Mouse (Mus musculus): ENCODE data around the gene Traf5. TPM values are rescaled to one million over a fixed set of nuclear protein-coding genes. Genes with fewer than 3 reads are reported as not detected.

Gene Traf5
- total and polyA plus RNA-seq, 2 experiments from 2014 or later, result 1.5 to 2.0 TPM

- 69% methylated on average over 8 of the region's 8 CpGs for WGBS
- ATAC-seq, result no peak
- Histone ChIP-seq H3K4me3 (ENCODE audit: low read depth, low read length) (no peak overlapping the region), H3K4me2 (ENCODE audit: low read depth) (no peak overlapping the region), H3K36me3 (ENCODE audit: insufficient read depth) (no peaks in the 10 kb centered on the region), H3K9me3 (ENCODE audit: low read length) (no peaks in the 10 kb centered on the region), H3K27me3 (ENCODE audit: insufficient read depth, low read length) (no peaks in the 10 kb centered on the region), H3K27ac (ENCODE audit: low read depth, low read length) (no peak overlapping the region), H3K9ac (no peak overlapping the region), H3K4me1 (ENCODE audit: insufficient read depth) (no peaks in the 10 kb centered on the region)
- no peak for TF ChIP-seq CTCF (IDR thresholded peaks at IDR 0.05; ENCODE audit: low read depth)
- no peak for DNase-seq
These were observed 144.6 kb downstream of the Traf5 start for GRCm38 (mm10) chr1:191947796-191948195.

Small RNA genes within 50 kb of the gene (microRNA-seq; reads per million reads assigned to microRNA genes)
- 0 reads per million in 2 experiments for gene Mir3473c

Other genes starting within 250 kb of the Traf5 start
- 22.4 and 32.4 TPM in 2 replicates for gene Slc30a1, start 185.8 kb downstream of the Traf5 start, total RNA-seq (2014; rRNA removed)
- 4.1 and 4.9 TPM in 2 replicates for gene Slc30a1, start 185.8 kb downstream of the Traf5 start, polyA plus RNA-seq (2015; fragmentation: Nextera tagmentation; extraction: Ambion mirVana)
- 0.92 and 1.9 TPM in 2 replicates for gene Rd3, start 115.2 kb downstream of the Traf5 start, total RNA-seq (2014; rRNA removed)
- 3.3 and 3.4 TPM in 2 replicates for gene Rd3, start 115.2 kb downstream of the Traf5 start, polyA plus RNA-seq (2015; fragmentation: Nextera tagmentation; extraction: Ambion mirVana)
- gene Rcor3, start 45.5 kb upstream of the Traf5 start, total RNA-seq (2014; rRNA removed), result 30.7 and 32.6 TPM in 2 replicates
- gene Rcor3, start 45.5 kb upstream of the Traf5 start, polyA plus RNA-seq (2015; fragmentation: Nextera tagmentation; extraction: Ambion mirVana), result 35.3 and 48.0 TPM in 2 replicates
- 5.6 and 5.7 TPM in 2 replicates for gene Kcnh1, start 98.2 kb upstream of the Traf5 start, total RNA-seq (2014; rRNA removed)
- 1.9 and 2.3 TPM in 2 replicates for gene Kcnh1, start 98.2 kb upstream of the Traf5 start, polyA plus RNA-seq (2015; fragmentation: Nextera tagmentation; extraction: Ambion mirVana)

All from forebrain, postnatal 0 days (tissue).